Mouse (Mus musculus) spleen, adult 2 months (tissue): Measurements from ENCODE around the gene Fam171a2.

Source experiments
- CTCF ChIP-seq: fragments of 200-500 bp; IDR thresholded peaks from 2 replicates; pipeline ENCODE4 v1.5.1; 2011; ENCODE audit warnings: mild to moderate bottlenecking, inconsistent platforms; ENCODE audit not compliant: insufficient read depth, insufficient read length, insufficient replicate concordance; ENCODE audit errors: extremely low read depth
- POLR2A ChIP-seq: fragments of 200-500 bp; IDR thresholded peaks from 2 replicates; pipeline ENCODE4 v1.6.1; 2011; ENCODE audit warnings: low read depth, low read length, inconsistent platforms

- TF ChIP-seq POLR2A (no peak), CTCF (peak; percentile 41; the same call in 1 of the 2 replicates)
Observed at GRCm38 (mm10) chr11:102486733-102487386, 39.4 kb upstream of the Fam171a2 start.
